Mouse (Mus musculus): Measurements from ENCODE around the gene Padi1. TPM values are rescaled to one million over a fixed set of nuclear protein-coding genes. Genes with fewer than 3 reads are reported as not detected.
A peak's percentile ranks its signal among the peaks of the same experiment; 100 is the strongest.

Gene Padi1
- polyA plus RNA-seq, 1 experiment: 0.29 TPM

GRCm38 (mm10) chr4:140832821-140833220 is 12.8 kb downstream of the Padi1 start:
- Histone ChIP-seq H3K4me3 (replicated peaks) (no peak overlapping the region), H3K4me1 (peaks cover 6% of the 10 kb centered on the region), H3K27me3 (replicated peaks) (peaks cover 82% of the 10 kb centered on the region), H3K9me3 (no peaks in the 10 kb centered on the region), H3K36me3 (replicated peaks; ENCODE audit: low read length) (no peaks in the 10 kb centered on the region)
- TF ChIP-seq GATA1 (IDR thresholded peaks at IDR 0.05; ENCODE audit: borderline replicate concordance, low read length) (no peak), FLI1 (IDR thresholded peaks at IDR 0.05; ENCODE audit: low read length) (no peak)

DNA sequence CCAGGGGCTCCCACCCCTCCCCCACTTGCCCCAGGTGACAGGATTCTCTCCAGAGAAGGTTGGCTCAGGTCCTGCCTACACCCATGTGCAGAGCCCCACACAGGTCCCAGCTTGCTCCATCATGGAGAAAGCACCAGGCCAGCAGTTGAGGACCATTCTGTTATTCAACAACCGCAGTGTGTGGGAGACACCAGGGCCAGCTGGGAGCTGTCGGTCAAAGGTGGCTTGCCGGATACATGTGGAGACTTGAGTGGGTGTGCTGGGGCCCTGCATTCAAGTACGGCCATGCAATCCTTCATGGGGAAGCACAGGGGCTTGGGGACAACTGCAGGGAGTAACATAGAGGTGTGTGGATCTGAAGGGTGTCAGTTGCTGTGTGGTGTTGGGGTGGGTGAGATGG is 13.8 kb downstream of the Padi1 start:
- H3K4me3 ChIP-seq (replicated peaks): no peak overlapping the region
- peaks cover 87% of the 10 kb centered on the region for H3K27me3 ChIP-seq (replicated peaks)
- peaks cover 6% of the 10 kb centered on the region for H3K4me1 ChIP-seq
- no peaks in the 10 kb centered on the region for H3K9me3 ChIP-seq
- no peaks in the 10 kb centered on the region for H3K36me3 ChIP-seq (replicated peaks; ENCODE audit: low read length)
- TF ChIP-seq FLI1 (IDR thresholded peaks at IDR 0.05; ENCODE audit: low read length) (no peak), GATA1 (IDR thresholded peaks at IDR 0.05; ENCODE audit: borderline replicate concordance, low read length) (no peak)

- Histone ChIP-seq H3K4me1 (peaks cover 3% of the 10 kb centered on the region; the same call in 1 of the 2 replicates), H3K9me3 (no peaks in the 10 kb centered on the region), H3K4me3 (replicated peaks) (no peak overlapping the region), H3K27me3 (replicated peaks) (peaks cover 87% of the 10 kb centered on the region), H3K36me3 (replicated peaks; ENCODE audit: low read length) (no peaks in the 10 kb centered on the region)
- TF ChIP-seq GATA1 (IDR thresholded peaks at IDR 0.05; ENCODE audit: borderline replicate concordance, low read length): no peak
- no peak for TF ChIP-seq FLI1 (IDR thresholded peaks at IDR 0.05; ENCODE audit: low read length)
Observed at GRCm38 (mm10) chr4:140827237-140827636, 18.3 kb downstream of the Padi1 start.

DNA sequence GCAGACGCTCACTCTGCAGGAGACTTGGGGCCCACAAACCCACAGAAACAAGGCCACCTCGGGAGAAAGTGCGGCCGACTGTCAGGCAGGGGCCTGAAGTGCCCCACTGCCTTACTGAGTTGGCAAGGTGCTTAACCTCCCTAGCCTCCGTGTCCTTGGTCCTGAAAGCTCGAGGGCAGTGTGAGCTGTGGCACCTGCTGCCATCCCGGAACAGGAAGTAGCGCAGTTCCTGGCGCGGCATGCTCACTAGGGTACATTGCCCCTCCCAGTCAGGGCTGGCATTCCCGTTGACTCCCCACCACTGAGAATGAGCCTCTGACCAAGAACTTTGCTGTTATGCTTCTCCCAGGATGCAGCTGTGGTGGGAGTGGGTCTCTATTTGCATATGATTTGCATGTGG is 19.6 kb downstream of the Padi1 start:
- H3K36me3 ChIP-seq (replicated peaks; ENCODE audit: low read length): no peaks in the 10 kb centered on the region
- TF ChIP-seq GATA1 (IDR thresholded peaks at IDR 0.05; ENCODE audit: borderline replicate concordance, low read length) (no peak), FLI1 (IDR thresholded peaks at IDR 0.05; ENCODE audit: low read length) (no peak)
- peaks cover 74% of the 10 kb centered on the region for H3K27me3 ChIP-seq (replicated peaks)
- peaks cover 3% of the 10 kb centered on the region; the same call in 1 of the 2 replicates for H3K4me1 ChIP-seq
- no peaks in the 10 kb centered on the region for H3K9me3 ChIP-seq
- no peak overlapping the region for H3K4me3 ChIP-seq (replicated peaks)

DNA sequence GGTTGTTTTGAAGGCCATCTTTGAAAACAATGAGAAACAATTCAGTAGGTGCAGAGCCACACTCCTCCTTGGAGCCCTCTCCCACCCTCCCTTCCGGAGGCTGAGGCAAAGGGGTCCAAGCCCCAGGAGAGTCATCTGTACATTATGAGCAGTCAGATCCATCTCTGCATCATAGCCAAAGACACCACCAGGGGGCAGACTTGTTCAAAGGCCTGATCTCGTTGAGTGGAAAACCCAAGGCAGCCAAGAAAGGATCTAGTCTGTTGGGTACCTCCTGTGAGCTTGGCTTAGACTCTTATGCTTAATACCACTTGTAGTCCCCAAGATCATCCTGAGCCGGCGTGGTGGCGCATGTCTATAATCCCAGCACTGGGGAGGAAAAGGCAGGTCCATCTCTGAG is 23.6 kb downstream of the Padi1 start:
- no peaks in the 10 kb centered on the region for H3K36me3 ChIP-seq (replicated peaks; ENCODE audit: low read length)
- TF ChIP-seq FLI1 (IDR thresholded peaks at IDR 0.05; ENCODE audit: low read length) (no peak), GATA1 (IDR thresholded peaks at IDR 0.05; ENCODE audit: borderline replicate concordance, low read length) (no peak)
- H3K27me3 ChIP-seq (replicated peaks): peaks cover 49% of the 10 kb centered on the region
- H3K9me3 ChIP-seq: no peaks in the 10 kb centered on the region
- peaks cover 11% of the 10 kb centered on the region for H3K4me1 ChIP-seq
- H3K4me3 ChIP-seq (replicated peaks): no peak overlapping the region

- Histone ChIP-seq H3K4me1 (peaks cover 46% of the 10 kb centered on the region), H3K36me3 (replicated peaks; ENCODE audit: low read length) (no peaks in the 10 kb centered on the region), H3K27me3 (replicated peaks) (peaks cover 11% of the 10 kb centered on the region), H3K9me3 (no peaks in the 10 kb centered on the region), H3K4me3 (replicated peaks) (no peak overlapping the region)
- TF ChIP-seq GATA1 (IDR thresholded peaks at IDR 0.05; ENCODE audit: borderline replicate concordance, low read length) (no peak), FLI1 (IDR thresholded peaks at IDR 0.05; ENCODE audit: low read length) (no peak)
Observed at GRCm38 (mm10) chr4:140817413-140817812, 28.2 kb downstream of the Padi1 start.

- TF ChIP-seq FLI1 (IDR thresholded peaks at IDR 0.05; ENCODE audit: low read length): no peak
- no peak; the same call in 2 of the 3 replicates for TF ChIP-seq GATA1 (IDR thresholded peaks at IDR 0.05; ENCODE audit: borderline replicate concordance, low read length)
- peak overlapping the region; percentile 78 for H3K4me3 ChIP-seq (replicated peaks)
- no peaks in the 10 kb centered on the region for H3K36me3 ChIP-seq (replicated peaks; ENCODE audit: low read length)
- peaks cover 11% of the 10 kb centered on the region for H3K27me3 ChIP-seq (replicated peaks)
- H3K4me1 ChIP-seq: peaks cover 58% of the 10 kb centered on the region
- no peaks in the 10 kb centered on the region for H3K9me3 ChIP-seq
Observed at GRCm38 (mm10) chr4:140815996-140816917, 29.3 kb downstream of the Padi1 start.

- no peaks in the 10 kb centered on the region for H3K9me3 ChIP-seq
- no peak overlapping the region for H3K4me3 ChIP-seq (replicated peaks)
- no peak for TF ChIP-seq GATA1 (IDR thresholded peaks at IDR 0.05; ENCODE audit: borderline replicate concordance, low read length)
- no peak for TF ChIP-seq FLI1 (IDR thresholded peaks at IDR 0.05; ENCODE audit: low read length)
- no peaks in the 10 kb centered on the region for H3K36me3 ChIP-seq (replicated peaks; ENCODE audit: low read length)
- H3K27me3 ChIP-seq (replicated peaks): peaks cover 8% of the 10 kb centered on the region
- peaks cover 64% of the 10 kb centered on the region for H3K4me1 ChIP-seq
Observed at GRCm38 (mm10) chr4:140815496-140815895, 30.1 kb downstream of the Padi1 start.

DNA sequence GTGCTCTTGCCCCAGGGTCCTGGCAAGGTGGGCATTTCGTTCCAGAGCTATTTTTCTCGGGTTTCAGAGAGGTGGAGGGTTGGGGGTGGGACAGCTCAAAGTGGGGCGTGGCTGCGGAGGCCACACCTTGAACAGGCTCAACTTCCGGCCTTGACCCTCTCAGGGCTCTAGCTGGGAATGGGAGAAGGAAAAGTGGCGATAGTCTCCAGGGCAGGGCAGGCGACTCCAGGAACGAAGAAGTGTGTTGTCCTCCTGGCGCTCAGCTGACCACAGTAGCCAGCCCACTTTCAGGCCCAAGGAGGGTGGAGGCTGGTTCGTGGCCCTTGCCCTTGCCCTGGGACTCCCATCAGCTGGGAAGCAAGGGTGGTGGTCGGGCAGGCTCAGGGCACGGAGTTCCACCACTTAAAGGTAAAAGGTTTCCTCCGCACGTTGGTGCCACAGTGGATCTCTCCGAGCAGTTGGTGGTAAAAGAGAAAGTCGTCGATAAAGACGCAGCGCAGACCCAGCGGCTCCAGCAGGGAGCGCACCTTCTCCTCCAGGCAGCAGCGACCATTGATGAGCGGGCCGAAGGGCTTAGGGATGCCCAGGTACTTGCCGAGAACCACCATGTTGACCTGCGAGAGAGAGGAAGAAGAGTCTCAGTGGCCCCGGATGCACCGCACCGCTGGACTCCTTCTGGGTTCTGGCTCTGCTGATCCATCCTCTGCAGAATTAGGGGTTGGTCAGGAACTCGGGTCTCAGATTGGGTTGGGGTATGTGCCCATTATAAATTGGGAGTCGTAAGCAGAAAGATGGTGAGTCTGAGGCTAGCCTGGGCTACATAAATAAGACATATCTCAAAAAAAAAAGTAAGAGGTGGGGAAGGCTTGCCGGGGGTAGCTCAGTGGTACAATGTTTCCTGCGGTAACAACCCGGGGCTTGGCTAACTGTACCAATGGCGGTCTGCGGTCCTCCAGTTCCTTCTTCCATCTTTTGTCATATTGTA is 31.0 kb downstream of the Padi1 start:
- TF ChIP-seq FLI1 (IDR thresholded peaks at IDR 0.05; ENCODE audit: low read length) (no peak), GATA1 (IDR thresholded peaks at IDR 0.05; ENCODE audit: borderline replicate concordance, low read length) (no peak)
- Histone ChIP-seq H3K4me1 (peaks cover 64% of the 10 kb centered on the region), H3K27me3 (replicated peaks) (peaks cover 14% of the 10 kb centered on the region), H3K36me3 (replicated peaks; ENCODE audit: low read length) (no peaks in the 10 kb centered on the region), H3K9me3 (no peaks in the 10 kb centered on the region), H3K4me3 (replicated peaks) (peak overlapping the region; percentile 85)
